ENCODE assay signal across 8 mouse cellular contexts in genomic region chr1:135631515-135631914, GRCm38 (mm10). TPM values are rescaled to one million over a fixed set of nuclear protein-coding genes. Genes with fewer than 3 reads are reported as not detected.
DNase-seq lines count a peak whose midpoint lies in the region; ATAC-seq lines count a peak whose summit lies in the region.

No protein-coding gene starts in this region.

- no peak overlapping the region for H3K4me3 ChIP-seq in heart, embryonic 14.5 days (ENCODE audit: control insufficient read depth in 1 of 2, insufficient read depth in 1 of 2, low read depth in 1 of 2, low read length in 2 of 2)

- H3K4me1 ChIP-seq in heart, embryonic 14.5 days (ENCODE audit: control insufficient read depth in 2 of 2, insufficient read depth in 2 of 2, low read length in 2 of 2): peaks cover 14 to 26% of the 10 kb centered on the region in 2 experiments

- no peak overlapping the region for H3K4me2 ChIP-seq in heart, embryonic 14.5 days (ENCODE audit: low read length)

- no peak overlapping the region for H3K9ac ChIP-seq in heart, embryonic 14.5 days (ENCODE audit: low read length)

- H3K36me3 ChIP-seq in heart, embryonic 14.5 days (ENCODE audit: control insufficient read depth, insufficient read depth, low read length): no peaks in the 10 kb centered on the region; the same call in 1 of the 2 replicates

- H3K27me3 ChIP-seq in heart, embryonic 14.5 days (ENCODE audit: control insufficient read depth, insufficient read depth, low read length): no peaks in the 10 kb centered on the region

- no peaks in the 10 kb centered on the region for H3K9me3 ChIP-seq in heart, embryonic 14.5 days (ENCODE audit: control insufficient read depth, low read length)

- H3K27ac ChIP-seq in heart, embryonic 14.5 days (replicated peaks in 1 of 2; ENCODE audit: control insufficient read depth in 1 of 2, insufficient read depth in 1 of 2, low read depth in 2 of 2, low read length in 2 of 2): peak overlapping the region; percentile 47 to 67

- peak; percentile 57 to 59 for DNase-seq in spleen, adult 18-20 months
- DNase-seq in spleen, adult 12 weeks (ENCODE audit: low spot score): no peak
- peak; percentile 74 for DNase-seq in brain, adult 2 months (ENCODE audit: low read depth, low spot score)
- DNase-seq in kidney, postnatal 36 days: peak; percentile 94
- DNase-seq in mesoderm, embryonic 11.5 days (ENCODE audit: low read depth, low spot score): peak; percentile 35
- peak; percentile 36 for DNase-seq in testis, postnatal 14 days (ENCODE audit: low spot score)
- no peak for DNase-seq in cerebellum, adult 18-20 months

- WGBS in heart, embryonic 14.5 days: 22% methylated on average over 8 of the region's 8 CpGs

- peak; percentile 82 for ATAC-seq in heart, embryonic 14.5 days (ENCODE audit: insufficient number of reproducible peaks, insufficient read depth, low FRiP score, low read depth)

RNA-seq across cellular contexts. Expression of gene Nav1, which starts 24.4 kb away (rescaled TPM):
- 28.0 and 33.6 TPM in 2 replicates for polyA plus RNA-seq in heart, embryonic 14.5 days (2014; fragmentation: Nextera tagmentation; extraction: Ambion mirVana)

Comparison
In these comparisons a context has a peak if more than half of its experiments do, and no peak if none do; other contexts are left out.
1. DNase-seq: peak in spleen, adult 18-20 months (2 of 2), brain, adult 2 months (single experiment), kidney, postnatal 36 days (2 of 2), mesoderm, embryonic 11.5 days (single experiment) and testis, postnatal 14 days (single experiment); none in spleen, adult 12 weeks (single experiment) and cerebellum, adult 18-20 months (0 of 2).